Mouse (Mus musculus): Measurements from ENCODE around the gene Lrrfip1. TPM values are rescaled to one million over a fixed set of nuclear protein-coding genes. Genes with fewer than 3 reads are reported as not detected.
A peak's percentile ranks its signal among the peaks of the same experiment; 100 is the strongest.

Gene Lrrfip1
- total RNA-seq (2015; ENCODE audit: low replicate concordance) (16.9 and 26.1 TPM in 2 replicates), total RNA-seq (2017; ENCODE audit: low replicate concordance) (28.5 and 33.3 TPM in 2 replicates)

DNA sequence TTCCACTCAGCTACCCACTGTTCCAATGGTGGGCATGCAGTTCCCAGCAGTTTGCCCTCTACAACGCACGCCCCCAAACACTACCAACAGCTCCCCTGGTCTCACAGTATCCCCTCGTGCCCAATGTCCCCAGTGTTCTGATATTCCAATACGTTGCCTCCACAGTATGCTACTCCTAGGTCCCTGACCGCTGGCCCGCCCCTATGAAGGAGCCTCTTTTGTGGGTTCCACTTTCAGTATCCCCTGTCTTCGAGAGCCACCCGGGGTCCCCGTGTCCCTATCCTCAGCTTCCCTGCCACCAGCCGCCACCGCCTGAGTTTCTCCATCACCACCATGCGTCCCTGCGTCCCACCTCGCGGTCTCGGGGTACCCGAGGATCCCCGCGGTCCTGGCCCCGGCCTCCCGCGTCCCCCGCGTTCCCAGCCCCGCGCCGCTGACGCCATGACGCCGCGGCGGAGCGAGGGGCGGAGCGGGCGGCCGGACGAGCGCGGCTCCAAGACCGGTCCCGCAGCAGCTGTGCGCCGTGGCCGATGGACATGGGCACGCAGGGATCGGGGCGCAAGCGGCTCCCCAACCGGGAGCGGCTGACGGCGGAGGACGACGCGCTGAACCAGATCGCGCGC lies at the start of gene Lrrfip1:
TSS of gene Lrrfip1 (plus strand) at position 470 of the 623 bp plus-strand sequence.
- no peak for ATAC-seq (replicated peaks; ENCODE audit: low FRiP score, poor library complexity, severe bottlenecking)

DNA sequence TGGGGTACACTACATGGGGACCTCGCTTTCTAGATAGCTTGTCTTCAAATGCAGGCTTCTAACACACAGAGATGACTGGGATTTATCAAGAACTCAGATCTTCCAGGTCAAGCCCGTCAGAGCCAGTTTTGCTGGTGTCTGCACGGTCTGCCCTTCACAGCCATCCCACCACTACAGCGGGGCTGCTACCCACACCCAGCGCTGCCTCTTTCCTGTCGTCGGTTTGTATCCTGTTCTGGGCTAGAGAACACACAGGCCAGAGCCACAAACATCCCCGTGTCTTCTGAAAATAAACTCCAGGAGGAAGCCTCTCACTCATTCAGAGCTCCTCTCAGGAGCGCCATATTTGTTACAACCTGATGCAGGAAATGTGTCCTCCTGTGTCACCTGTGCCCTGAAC lies 49.2 kb upstream of the Lrrfip1 start:
- no peak for ATAC-seq (replicated peaks; ENCODE audit: low FRiP score, poor library complexity, severe bottlenecking)

DNA sequence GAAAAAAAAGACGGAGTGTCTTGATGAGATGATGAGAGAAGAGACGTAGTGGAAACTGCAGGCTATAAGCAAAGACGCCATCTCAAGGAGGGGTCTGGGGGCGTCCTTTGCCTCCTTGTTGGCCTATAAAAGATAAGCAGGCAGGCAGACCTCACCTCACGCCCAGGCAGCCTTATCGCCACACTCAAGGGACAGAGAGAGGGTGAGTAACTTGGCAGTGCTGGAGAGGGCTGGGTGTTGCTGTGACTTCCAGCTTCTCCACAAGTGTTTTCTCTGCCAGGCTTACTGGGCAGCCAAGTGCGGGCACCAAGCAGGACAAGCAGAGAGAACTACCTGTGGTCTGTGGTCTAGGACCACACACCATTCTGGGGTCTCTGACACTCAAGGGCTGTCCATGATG lies 46.9 kb upstream of the Lrrfip1 start:
- no peak for ATAC-seq (replicated peaks; ENCODE audit: low FRiP score, poor library complexity, severe bottlenecking)

DNA sequence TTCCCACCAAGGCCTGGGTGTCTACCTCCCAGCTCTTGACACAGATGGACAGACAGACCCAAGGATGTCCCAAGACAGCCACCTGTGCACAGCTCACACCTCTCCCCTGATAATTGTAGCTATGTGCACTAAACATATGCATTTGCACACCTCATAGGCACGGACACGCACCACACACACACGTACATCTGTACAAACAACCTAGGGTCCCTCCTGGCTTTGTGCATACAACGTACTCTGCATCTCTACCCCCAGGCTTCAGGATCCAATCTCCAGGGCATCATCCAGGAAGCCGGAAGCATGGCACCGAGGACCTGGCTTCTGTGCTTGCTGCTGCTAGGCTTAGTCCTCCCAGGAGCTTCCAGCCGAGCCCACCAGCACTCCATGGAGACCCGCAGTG lies 45.7 kb upstream of the Lrrfip1 start, which contains the start of gene Prlh:
TSS of gene Prlh (plus strand) at position 301 of the 400 bp plus-strand sequence.
- no peak for ATAC-seq (replicated peaks; ENCODE audit: low FRiP score, poor library complexity, severe bottlenecking)

DNA sequence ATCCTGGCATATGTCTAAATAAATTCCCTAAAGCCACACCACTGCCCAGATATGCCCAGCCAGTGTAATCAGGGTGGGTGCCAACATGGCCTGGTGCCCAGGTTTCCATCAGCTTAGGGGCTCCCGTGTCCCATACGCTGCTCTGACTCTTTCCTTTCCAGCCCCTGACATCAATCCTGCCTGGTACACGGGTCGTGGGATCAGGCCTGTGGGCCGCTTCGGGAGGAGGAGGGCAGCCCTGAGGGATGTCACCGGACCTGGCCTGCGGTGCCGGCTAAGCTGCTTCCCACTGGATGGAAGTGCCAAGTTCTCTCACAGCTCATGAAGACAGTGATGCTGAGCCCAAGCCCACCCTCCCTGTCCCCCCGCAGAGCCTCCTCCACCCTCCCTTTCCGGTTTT lies 44.8 kb upstream of the Lrrfip1 start:
- no peak for ATAC-seq (replicated peaks; ENCODE audit: low FRiP score, poor library complexity, severe bottlenecking)

DNA sequence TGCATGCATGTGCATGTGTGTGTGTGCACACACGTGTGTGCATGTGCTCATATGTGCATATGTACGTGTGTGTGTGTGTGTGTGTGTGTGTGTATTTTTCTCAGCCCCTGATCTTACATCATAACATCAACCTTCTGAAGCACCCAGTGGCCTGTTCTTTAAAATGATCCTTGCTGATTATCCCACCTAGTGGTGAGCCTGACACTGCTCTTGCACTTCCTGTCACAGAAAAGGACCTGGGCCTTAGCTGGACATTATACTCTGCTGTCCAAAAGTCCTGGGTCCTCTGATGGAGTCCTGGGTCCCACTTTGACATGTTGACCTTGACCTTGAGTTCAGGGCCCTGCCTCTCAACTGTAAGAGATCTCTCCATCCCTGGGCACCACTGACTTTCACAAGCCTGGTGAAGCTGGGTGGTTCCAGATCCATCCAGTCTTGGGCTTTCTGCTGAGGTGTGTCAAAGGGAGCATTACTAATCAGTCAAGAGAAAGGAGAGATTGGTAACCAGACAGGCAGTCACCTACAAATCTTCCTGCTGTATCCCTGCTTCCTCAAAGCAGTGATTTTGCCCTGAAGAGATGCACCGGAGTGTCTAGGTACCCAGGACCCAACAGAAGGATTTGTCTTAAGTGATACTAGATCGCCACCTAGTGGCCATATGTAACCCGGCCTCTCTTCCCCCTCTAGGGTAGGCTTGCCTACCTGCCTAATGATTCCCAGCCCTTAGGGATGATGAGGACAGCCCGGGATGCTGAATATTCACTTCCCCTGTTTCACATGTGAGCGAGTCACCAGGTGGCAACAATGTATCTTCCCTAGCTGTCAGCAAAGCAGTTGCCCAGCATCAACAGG lies 42.1 kb upstream of the Lrrfip1 start:
- ATAC-seq (replicated peaks; ENCODE audit: low FRiP score, poor library complexity, severe bottlenecking) = no peak

DNA sequence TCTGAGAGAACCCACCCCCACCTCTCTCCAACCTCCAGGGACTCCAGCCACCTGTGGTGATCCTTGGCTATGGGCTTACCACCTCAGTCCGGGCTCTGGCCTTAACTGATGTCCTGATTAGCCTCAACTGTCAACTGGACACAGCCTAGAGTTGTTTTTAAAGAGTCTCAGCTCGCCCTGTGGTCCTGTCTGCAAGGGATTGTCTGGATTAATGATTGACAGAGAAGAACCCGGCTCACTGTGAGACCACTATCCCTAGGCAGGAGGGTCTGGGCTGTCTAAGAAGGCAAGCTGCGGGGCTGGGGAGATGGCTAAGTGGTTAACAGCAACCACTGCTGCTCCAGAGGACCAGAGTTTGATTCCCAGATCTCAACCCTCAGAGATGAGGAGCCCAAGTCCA lies 36.0 kb upstream of the Lrrfip1 start:
- ATAC-seq (replicated peaks; ENCODE audit: low FRiP score, poor library complexity, severe bottlenecking) = no peak

DNA sequence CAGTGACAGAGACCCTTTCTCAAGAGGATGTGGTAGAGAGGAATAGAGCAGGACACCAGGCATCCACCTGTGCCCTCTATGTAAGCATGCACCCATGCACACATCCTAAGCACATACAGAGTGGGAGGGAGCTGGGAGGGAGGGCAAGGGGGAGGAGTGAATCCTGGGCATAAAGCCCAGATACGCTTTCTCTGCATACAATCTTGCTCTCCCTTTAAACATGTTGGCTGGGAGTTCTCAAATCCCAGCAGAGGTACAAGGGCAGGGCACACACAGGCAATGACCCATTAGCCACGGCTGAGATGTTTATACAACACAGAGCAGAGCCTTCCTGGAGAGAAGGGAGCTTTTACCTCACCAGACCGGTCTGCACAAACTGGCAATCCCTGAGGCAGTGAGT lies 35.5 kb upstream of the Lrrfip1 start:
- no peak for ATAC-seq (replicated peaks; ENCODE audit: low FRiP score, poor library complexity, severe bottlenecking)

DNA sequence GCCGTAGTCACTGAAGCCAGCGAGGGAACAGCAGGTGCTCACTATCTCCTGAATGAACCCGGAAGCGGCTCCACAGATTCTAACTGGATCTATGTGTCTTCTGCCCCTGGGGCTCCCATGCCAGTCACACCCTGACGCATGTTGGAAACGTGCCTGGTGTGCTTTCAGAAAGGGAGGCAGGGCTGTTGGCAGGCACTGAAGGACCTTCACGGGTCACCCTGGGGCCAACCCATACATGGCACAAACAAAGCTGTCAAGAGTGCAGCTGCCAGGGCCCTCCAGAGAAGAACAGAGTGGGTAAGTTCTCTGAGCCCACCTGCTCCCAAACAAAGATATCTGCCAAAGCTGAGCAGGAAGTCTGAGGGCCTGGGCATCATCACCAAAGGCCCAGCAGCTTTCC lies 31.0 kb upstream of the Lrrfip1 start:
- no peak for ATAC-seq (replicated peaks; ENCODE audit: low FRiP score, poor library complexity, severe bottlenecking)

DNA sequence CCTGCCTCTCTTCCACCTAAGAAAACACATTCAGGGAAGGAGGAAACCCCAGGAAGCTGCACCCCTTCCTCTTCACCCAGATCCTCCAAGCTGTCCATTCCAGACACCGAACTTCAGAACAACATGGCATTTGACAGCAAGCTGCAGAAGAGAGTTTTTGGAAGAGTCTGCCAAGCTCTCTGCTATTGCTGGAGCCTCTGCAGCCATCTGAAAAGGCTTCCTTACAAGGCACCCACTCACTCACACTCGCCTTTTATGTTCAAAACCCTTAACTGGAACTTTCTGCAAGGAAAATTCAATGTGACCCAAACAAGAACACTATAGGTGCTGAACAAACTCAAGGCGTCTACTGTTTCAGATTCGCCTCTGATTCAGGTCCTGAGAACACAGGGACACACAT lies 29.9 kb upstream of the Lrrfip1 start:
- no peak for ATAC-seq (replicated peaks; ENCODE audit: low FRiP score, poor library complexity, severe bottlenecking)

DNA sequence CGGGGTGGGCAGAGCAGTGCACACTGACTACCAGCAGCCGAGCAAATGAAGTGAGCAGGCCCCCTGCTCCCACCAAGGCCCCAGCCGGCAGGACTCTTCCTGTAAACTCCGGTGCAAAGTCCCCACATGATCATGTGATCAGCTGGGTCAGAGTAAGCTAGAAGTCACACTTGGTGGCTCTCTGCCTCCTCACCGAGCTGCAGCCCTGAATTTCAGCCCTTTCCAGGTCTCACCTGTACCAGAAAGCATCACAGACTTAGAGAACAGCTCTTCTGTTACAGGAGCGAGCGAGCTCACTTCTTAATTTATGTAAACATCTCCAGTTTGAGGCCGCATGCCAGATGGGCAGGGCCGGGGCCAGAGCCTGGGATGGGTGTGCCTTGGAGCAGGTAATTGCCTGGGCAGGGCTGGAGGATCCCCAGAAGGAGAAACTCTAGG lies 29.2 kb upstream of the Lrrfip1 start, which contains the start of gene Rab17:
TSS of gene Rab17 (minus strand) at position 315 of the 438 bp plus-strand sequence.
- ATAC-seq (replicated peaks; ENCODE audit: low FRiP score, poor library complexity, severe bottlenecking) = no peak

DNA sequence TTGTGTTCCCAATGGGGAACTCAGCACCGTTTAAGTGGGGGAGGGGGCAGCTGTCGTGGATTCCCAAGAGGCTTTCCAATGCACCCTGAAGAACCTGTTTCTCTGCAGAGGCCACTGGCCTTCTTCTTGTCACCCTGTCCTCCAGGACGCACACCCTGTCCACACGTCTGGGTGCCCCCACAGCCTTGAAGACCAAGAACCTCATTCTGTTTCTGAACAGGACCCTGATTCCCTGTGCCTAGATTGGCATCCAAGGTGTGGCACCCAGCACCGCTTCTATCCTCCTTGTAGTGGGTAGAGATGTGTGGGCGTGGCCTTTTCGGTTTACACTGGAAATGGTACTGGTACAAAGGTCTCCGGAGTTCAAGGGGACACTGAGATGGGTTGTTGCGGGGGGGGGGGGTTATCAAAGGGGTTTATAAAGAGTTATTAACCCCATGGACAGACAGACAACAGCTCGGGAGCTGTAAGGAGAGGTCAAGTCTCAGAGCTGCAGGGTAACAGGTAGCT lies 28.6 kb upstream of the Lrrfip1 start:
- no peak for ATAC-seq (replicated peaks; ENCODE audit: low FRiP score, poor library complexity, severe bottlenecking)

DNA sequence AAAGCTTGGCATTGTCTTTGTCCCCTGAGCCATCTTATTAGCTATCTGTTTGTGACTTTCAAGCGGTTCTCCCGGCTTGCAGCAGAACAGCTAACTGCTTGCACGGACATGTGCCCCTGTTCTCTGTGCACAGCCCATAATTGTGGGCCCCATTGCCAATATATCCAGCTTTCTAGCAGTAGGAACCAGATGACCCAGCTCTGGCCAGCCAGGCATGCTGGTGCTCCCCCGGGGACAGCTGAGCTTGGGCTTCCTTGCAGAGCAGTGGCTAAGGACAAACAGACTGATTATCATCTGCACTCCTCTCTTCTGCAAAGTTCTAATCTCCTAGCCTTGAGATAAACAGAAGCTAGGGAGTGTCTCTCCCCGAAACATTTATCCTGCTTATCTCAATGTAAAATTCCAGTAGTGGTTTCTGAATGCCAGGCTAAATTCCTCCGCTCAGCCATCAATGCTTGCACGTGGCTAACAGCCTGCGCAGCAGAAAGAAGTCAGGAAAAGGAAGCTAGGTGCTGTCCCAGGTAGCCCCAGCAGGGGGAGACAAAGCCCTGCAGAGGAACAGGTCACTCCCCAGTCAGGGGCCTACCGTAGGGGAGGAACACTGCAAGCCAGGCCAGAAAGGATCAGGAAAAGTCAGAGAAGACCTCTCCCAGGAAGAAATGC lies 25.5 kb upstream of the Lrrfip1 start:
- ATAC-seq (replicated peaks; ENCODE audit: low FRiP score, poor library complexity, severe bottlenecking) = peak; percentile 76

DNA sequence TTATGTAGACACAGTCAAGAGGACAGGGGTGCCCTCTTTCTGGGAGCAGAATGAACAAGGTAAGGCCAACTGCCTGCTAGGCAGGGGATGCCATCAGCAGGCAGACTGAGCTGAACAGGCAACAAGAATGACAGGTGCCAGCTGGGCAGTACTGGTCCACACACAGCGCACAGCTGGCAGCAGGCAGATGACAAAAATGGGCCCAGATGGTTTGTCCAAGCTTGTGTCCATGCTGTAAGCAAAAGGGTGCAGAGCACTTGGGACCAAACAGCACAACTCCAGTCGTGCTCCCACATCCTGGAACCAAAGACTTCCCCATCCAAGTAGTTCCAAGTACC lies 25.0 kb upstream of the Lrrfip1 start:
- ATAC-seq (replicated peaks; ENCODE audit: low FRiP score, poor library complexity, severe bottlenecking) = no peak

DNA sequence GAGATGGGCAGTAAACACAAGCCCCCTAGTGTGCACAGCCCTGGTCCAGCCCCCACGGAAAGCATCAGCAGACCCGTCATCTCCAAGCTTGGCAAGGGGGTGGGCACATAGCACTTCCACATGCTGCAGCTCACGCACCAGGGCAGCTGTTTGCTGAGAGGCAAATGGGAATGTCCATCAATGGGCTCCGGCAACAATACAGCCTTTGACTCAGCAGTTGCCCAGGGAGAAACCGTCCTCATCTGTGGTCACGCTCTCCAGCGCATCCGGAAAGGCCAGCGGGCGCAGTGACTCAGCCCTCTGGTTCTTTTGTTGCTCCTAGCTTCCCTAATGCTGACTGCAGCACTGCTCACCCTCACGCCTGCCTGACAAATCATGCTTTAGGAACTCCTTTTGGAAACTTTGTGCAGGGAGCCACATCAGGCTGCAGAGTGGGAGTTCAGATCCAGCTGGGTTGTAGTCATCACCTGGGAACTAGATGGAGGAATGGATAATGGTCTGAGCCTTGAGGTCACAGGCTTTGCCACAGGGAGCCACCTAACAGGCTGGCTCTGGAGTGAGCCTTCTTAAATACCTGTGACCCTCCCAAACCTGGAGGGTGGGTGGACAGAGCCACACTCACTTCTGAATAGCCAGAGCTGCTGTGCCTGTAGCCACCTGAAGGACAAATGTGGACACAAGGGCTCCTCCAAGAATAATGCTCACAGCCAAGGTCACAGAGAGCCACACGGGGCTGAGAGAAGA lies 23.5 kb upstream of the Lrrfip1 start:
- ATAC-seq (replicated peaks; ENCODE audit: low FRiP score, poor library complexity, severe bottlenecking) = no peak

DNA sequence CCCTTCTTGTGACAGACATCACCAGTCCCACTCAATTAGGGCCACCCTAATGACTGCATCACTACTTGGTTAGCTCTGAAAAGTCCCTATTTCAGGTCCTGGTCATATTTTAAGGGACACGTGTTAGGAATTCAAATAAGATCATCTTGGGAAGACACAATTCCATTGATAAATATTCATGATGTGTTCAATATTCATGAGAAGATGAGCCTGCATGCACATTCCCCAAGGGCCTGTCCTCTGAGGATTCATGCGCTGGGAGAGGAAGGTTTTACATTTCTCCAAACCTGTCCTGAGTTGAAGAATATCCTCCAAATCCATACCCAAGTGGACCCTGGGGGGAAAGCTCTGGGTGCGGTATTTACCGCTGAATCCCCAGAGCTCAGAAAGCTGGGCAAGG lies 22.6 kb upstream of the Lrrfip1 start:
- no peak for ATAC-seq (replicated peaks; ENCODE audit: low FRiP score, poor library complexity, severe bottlenecking)

DNA sequence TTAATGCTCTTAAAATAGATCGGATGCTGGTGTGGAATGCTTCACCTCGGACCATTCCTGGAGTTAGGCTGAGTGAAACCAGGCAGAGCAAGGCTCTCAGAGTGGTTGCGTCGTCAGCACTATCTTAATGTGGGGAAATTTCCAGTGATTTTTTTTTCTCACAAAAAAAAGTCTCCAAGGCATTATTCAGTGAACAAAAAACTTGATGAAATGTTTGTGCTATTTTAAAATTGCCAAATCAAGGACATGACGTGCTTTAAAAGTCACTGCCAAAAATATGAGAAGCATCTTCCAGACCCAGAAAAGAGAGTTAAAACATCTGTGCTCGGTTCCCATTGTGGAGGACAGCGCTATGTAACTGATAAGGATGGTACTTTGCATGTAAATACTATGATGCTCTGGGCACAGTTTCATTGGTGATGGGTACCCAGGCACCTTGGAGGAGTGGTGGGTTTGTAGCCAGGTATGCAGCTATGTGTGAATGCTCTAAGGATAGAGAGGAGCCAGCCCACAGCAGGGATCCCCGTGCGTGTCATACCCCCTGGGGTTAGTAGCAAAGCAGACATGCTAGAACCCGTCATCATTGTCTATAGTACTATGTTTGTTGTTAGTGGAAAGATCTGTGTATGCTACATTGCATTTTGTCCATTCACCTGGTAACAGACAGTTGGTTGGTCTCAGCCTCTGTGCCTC lies 17.8 kb upstream of the Lrrfip1 start:
- ATAC-seq (replicated peaks; ENCODE audit: low FRiP score, poor library complexity, severe bottlenecking) = no peak

DNA sequence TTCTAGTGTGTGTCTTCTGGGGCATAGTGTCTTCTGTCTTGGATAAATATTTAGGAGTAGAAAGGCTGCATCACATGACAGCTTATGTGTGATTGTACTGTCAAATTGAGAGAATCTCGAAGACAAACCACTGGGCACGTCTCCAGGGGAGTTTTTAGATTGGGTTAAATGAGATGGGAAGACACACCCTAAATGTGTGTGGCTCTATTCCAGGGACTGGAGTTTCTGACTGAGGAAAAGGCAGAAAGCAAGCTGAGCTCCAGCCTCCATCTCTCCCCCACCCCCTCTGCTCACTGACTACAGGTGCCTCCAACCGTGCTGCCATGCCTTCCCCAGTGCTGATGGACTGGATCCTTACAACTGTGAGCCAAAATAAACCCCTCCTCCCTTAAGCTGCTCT lies 17.2 kb upstream of the Lrrfip1 start:
- no peak for ATAC-seq (replicated peaks; ENCODE audit: low FRiP score, poor library complexity, severe bottlenecking)

DNA sequence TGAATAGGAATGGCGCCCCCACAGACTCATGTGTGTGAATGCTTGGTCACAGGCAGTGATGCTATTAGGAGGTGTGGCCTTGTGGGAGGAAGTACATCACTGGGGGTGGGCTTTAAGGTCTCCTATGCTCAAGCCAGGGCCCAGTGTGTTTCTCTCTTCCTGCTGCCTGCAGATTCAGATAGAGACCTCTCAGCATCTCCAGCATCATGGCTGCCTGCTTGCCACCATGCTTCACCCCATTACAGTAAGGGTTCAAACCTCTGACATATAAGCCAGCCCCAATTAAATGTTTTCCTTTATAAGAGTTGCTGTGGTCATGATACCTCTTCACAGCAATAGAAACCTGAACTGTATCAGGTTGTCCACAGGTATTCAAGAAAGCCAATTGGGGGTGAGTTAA lies 2.6 kb upstream of the Lrrfip1 start:
- ATAC-seq (replicated peaks; ENCODE audit: low FRiP score, poor library complexity, severe bottlenecking) = no peak
